Mouse (Mus musculus) right cerebral cortex, adult 2 months (tissue): Measurements from ENCODE around the gene 1700030K09Rik.

ENCODE experiments used
- DNase-seq, 2 experiments: peaks; one replicate each; pipeline ENCODE4 v3.0.0; 2021 to 2022; ENCODE audit warnings: low spot score in 2 of 2

1700030K09Rik gene

DNA sequence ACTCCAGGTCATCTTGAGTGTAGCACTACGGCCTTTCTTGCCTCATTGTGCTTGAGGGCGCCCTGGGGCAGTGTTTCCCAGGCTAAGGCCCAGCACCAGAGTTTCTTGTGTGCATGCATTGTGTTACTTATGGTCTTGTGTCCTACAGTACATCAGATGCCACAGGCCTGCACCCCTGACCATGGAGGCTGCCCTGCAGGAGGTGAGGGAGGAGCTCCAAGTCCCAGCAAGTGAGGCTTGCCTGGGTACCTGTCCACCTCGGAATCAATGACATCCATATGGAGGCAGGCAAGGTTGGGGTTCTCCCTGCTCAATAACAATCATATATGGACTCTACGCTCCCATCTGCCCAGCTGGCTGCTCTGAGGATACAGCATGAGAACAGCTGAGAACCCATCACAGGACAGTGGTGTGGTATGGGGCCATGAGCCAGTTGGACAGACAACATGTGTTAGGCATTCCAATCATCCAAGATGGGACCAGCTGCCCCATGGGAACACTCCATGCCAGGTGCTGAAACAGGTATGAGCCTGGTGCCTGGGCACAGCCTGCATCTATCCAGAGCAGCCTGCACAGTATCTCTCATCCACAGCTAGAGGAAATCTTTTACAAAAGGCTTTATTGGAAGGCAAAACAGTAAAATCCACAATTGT is 16.3 kb downstream of the 1700030K09Rik start:
- DNase-seq = no peak

DNA sequence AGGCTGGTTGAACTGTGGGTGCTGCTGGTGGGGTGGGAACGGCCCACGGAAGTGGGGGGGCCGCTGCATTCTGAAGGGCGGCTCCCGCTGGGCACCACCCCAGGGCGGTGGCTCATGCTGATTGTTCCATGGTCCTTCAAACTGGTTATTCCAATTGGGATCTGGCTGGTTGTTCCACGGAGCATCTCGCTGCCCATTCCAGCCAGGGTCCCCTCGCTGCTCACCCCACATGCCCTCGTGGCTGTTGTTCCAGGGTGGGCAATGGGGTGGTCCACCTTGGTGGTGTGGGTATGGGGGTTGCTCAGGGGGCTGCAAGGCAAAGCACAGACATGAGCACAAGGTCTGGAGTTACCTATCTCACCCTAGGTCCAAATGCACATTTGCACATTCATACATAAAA is 20.5 kb downstream of the 1700030K09Rik start:
- no peak for DNase-seq

DNA sequence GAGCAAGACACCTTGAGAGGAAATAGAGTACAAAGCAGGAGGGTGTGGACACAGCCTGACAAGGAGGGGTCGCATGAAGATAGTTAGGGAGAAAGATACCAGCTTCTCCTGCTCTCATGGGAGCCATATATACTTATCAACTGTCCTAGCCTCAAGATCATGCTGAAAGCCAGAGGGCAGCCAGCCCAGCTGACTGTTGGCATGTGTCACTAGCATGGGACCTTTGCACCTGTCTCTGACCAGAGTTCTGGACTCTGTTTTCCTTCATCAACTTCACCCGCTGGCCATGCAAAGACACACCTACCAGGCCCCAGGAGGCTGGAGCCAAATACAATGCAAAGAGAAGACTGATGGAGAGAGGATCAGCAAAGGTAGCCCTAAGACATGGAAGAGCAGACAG is 25.6 kb downstream of the 1700030K09Rik start:
- no peak for DNase-seq

DNA sequence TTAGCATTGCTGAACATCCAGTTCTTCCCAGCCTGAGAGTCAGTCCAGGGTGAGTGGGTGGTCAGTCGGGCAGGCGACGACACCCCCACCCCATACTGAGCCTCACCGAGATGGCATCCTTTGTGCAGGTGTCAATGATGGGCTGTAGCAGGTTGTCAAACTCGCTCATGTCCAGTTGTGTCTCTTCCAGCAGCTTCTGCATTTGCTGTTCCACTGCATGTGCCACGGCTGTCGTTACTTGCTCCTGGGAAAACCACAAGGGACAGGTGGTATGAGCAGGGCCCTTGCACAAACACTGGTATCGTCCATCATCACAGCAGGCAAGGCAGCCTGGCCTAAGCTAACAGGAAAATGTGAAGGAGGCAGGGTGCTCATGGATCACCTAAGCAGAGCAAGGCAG is 26.3 kb downstream of the 1700030K09Rik start:
- DNase-seq = no peak

DNA sequence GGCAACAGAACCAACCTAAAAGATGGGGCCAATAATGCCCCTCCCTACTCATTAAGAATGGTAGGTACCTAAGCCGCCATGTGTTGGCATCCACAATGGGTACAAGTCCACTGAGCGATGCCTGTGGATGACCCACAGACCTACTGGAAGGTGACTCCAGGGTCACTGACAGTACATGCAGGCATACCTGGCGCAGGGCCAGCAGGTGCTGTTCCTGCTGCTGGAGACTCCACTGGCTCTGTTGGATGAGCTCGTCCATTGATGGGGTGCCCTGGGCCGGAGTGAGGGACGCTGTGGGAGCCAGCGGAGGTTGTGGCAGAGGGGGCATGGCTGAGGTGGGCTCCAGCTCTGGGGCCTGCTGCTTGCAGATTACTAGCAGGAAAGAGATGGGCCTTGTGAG is 27.0 kb downstream of the 1700030K09Rik start:
- DNase-seq = no peak

DNA sequence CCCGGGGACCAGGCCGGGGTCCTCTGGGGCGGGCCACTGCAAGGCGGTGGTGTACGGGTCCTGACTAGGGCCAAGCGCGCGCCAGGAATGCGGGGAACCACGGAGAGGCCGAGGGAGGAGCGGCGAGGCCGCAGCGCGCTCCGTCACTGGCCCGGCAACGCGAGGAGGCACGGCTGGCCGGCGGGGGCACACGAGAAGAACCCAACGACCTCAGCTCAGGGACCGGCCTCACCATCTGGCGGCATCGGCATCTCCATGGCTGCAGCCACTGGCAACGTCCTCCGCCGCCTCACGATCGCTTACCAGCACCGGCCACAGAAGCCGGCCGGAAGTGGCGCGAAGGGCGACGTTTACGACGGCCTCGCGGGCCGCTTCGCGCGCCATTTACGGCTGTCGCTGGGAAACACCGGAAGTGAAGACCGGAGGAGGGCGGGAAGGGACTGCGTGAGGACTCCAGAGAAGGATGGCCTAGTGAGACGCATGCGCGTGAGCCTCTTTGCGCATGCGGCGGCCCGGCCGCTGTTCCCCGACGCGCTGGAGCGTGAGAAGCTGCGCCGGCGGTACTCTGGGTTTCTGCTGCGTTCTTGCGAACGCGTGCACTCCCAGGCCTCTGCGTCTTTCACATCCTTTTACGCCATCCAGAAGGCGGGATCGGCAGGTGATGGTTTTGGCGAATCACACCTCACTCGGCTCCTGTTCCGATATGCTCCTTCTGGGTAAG is 31.3 kb downstream of the 1700030K09Rik start, which contains the start of gene Cherp:
Gene Cherp (minus strand): TSS at position 401 of the 721 bp plus-strand sequence.
- DNase-seq = peak; percentile 98

DNA sequence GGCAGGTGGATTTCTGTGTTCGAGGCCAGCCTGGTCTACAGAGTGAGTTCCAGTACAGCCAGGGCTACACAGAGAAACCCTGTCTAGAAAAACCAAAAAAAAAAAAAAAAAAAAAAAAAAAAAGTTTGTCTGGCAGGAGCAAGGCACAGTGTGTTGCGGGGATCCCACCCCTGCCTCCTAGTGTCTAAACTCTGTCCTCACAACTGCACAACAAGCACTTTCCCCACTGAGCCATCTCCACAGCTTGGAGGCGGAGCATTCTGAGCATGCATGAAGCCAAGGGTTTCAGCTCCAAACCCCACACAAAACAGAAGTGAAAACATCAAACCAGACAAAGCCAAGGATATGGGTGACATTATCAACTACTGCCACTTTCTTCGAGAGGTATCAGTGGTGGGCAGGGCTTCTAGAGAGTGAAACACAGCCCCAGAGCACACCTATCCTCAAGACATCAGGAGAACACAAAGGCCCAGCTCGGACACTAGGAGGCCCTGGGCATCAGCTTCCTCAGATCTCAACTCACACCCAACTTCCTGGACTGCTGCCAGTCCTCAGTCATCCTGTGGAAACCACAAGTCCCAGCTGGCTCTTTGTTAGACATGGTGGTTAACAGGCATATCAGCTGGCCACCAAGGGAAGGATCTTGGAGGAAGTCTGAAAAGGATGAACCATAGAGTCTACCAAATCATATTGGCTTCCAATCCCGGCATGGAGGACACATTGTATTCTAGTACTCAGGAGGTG is 41.9 kb downstream of the 1700030K09Rik start:
- DNase-seq = peak in 1 of 2 experiments; percentile 24

DNA sequence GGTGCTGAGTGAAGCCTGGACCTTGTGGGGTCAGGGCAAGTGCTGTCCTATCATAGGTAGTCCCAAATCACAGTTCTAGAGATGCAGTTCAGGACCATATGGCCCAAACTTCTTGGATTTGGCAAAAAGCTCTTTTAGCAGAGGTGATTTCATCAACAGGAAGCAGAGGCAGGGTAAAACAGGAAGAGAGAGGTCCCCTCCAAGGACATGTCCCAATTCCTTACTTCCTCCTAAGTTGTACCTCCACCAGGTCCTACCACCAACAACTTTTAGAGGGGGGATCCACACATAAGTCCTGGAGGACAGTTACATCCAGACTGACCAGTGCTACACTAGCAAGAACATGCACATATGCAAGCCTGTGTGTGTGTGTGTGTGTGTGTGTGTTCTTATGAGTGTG is 43.3 kb downstream of the 1700030K09Rik start:
- DNase-seq = no peak

DNA sequence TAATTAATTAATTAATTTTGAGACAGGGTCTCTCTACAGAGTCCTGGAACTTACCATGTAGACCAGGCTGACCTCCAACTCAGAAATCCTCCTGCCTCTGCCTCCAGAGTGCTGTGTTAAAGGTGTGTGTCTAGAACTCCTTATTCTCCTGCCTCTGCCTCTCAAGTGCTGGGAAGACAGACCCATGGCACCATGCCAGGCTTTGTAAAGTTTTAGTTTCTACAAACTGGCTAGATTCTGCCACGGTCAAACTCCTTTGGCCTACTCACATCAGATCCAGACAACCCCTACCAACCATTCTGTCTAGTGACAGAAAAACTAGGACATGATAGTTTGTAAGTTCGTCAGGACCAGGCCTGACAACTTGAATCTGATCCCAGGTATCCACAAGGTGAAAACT is 47.3 kb downstream of the 1700030K09Rik start:
- no peak for DNase-seq

DNA sequence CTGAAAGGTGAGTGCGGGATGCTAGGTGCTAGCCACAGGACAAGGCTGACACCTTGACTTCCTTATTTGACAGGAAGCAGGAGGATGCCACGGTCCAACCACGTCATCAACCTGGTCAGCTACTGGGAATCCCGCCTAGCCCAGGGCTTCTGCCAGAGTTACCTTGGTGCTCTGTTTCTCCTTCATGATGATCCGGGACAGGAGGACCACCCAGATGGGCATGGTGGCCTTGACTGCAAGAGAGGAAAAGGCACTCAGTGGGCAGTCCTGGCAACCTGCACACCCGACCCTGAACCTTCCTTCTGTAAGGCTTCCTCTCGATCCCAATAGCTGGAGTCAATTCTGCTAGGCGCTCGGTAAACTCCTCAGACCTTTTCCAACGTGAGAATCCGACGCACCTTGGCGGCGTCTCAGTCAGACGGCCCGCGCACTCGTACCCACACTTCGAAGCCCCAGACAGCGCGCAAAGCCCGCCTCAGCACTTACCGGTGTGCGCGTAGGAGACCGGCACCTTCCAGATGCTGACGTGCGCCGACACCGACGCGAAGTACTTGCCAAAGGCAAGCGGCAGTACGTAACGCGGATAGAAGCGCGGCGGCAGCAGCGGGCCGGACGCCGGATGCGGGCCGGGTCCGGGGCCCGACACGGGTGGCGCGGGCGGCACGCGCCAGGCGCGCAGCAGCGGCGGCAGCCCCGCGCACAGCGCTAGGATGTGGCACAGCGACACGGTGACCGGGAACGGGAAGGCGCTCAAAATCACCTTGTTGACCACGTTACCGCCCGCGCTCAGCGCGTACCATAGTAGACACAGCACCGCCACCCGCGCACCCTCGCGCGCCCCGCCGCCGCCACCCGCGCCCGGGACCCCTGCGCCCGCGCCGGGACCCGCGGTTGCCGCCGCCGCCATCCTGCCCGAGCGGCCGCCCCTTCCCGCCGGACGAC is 48.3 kb downstream of the 1700030K09Rik start, which contains the start of gene Slc35e1:
Gene Slc35e1 (minus strand): TSS at position 935 of the 942 bp plus-strand sequence.
- DNase-seq = peak in 1 of 2 experiments; percentile 49

DNA sequence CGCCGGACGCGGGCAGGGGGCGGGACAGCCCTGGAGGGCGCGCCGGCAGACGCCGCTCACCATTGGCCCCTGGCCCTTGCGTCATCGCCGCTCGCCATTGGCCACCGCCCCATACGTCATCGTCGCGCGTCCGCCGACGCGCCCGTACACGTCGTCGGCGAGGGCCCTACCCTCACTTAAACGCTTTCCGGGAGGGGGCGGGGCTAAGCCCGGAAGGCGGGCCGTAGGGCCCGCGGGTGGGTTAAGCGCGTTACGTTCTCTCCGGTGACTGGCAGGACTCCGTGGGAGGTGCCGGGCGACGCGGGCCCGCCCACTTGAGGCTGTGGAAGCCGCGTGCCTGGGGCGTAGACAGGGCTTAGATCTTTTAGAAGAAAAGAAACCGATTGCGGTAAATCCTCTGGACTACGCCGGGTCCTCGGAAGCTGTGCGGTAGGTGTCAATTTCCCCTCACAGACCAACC is 49.0 kb downstream of the 1700030K09Rik start:
- DNase-seq = peak; percentile 99

DNA sequence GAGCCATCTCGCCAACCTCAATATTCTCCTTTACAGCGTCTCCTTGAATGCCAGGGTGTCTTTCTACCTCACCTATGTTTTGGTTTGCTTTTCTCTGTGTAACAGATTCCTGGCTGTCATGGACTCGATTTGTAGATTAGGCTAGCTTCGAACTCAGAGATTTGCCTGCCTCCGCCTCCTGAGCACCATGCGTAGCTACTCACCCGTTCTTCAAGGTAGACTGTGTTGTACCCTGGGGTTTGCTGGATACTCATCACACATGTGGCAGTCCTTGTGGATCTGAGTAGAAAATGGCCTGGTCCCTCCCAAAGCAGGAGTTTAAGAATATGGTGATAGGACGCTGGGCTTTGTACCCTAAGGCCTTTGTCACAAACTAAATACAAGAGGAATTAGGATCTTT is 49.7 kb downstream of the 1700030K09Rik start:
- DNase-seq = no peak

DNA sequence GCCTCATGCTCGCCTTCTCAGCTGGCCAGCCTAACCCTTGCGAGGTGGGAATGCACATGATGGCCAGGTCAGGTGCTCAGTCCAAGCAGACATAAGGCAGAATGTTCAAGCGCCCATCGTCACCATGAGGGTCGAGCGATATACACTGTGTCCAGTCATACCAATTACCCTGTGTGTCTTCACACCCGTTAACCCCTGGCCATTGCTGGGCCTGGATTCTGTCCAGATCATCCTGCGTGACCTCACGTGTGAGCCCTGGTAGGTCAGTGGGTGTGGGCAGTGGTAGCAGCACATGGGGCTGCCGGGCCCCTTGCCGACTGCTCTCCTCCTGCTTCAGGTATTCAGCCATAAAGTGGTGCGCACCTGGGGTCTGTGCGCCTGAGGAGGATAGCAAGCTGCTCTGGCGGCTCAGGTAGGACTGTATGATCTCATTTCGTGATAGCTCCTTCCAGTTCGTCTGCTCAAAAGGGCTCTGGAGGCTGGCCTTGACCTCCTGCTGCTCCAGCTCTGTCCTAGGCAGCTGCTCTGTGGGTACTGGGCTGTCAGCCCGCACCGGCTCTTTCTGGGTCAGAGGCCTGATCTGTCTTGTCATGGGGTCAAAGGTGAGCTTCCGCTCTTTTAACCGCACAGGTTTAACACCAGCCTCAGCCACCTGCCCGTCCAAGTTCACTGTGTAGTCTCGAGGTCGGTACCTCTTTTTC is 51.9 kb downstream of the 1700030K09Rik start:
- no peak for DNase-seq

DNA sequence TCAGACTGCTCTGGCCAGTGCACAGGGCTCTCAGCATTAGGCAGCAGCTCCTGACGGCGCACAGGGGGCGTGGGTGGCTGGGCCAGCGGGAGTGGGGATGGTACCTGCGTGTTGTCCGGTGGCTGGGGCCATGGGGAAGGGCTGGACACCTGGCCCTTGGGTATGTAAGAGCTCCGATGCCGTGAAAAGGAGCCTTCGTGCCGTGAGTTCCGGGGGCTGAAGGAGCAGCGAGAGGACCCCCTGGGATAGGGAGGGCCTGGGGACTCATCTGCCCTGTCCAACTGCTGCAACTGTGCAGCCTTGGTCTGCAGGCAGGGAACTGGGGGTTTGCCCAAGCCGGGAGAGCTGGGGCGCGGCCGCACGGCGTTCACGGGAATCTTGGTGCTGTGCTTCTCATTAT is 52.5 kb downstream of the 1700030K09Rik start:
- DNase-seq = no peak

DNA sequence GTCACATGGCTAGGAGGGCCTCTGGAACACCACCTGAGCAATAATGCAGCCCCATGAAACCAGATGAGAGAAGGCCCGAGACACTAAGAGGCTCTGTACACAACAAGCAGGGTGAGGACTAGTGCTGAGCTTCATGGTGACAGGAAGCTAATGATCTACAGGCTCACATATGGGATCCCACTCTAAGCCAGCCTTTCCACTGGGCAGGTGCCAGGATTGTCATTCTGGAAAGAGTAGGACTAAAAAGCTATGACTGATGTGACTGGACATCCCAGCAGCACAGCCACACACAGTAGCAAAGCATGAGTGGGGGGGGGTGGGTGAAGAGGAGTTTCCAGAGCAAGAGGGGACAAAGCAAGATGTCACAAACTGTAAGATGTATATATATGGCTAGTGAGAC is 54.2 kb downstream of the 1700030K09Rik start:
- DNase-seq = no peak

DNA sequence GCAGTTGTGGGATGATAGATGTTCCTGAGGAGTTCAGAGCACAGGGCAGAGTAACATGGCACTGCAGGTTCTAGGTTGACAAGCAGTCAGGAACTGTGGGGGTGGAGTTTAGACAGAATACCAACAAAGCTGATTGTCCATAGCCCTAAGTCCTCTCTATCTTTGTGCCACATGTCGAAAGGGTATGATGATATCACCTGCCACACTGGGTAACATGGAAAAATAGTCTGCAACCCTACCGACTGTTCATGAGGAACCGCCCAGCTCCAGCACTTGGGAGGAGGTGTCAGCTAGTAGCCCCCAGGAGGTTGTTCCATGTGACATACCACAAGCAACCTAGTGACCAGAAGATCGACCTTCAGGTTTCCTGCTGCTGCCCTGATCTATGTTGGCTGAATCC is 54.8 kb downstream of the 1700030K09Rik start:
- no peak for DNase-seq

DNA sequence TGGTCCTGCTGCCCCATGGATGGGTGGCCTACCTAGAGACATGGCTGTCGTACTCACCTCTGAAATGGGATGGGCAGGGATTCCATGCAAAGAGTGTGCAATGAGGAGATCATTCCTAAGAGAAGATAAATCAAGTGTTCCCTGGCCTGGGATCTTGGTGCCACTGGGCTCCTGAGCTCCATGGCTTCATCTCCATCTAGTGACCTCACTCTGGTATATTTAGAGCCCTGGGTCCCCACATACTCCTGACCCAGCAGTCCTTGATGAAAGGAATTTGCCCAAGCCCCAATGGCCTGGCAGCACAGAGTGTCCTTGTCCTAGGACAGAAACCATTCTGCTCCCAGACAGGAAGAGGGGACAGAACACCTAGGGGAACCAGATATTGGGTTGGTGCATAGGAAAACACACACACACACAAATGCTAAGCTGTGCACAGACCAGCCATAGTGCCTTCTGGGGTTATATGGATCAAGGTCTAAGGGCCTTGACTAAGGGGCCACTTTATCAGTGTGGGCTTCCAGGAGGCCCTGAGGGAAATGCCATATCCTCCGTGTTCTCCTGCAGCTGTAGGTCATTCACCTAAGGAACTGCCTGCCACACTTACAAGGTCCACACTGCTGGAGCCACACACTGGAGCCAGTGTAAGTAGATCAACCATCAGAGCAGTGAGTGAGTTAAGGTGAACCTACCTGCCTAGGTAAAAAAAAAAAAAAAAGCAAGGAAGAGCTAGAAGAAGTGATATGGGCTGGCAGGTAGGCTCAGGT is 56.0 kb downstream of the 1700030K09Rik start:
- DNase-seq = no peak

DNA sequence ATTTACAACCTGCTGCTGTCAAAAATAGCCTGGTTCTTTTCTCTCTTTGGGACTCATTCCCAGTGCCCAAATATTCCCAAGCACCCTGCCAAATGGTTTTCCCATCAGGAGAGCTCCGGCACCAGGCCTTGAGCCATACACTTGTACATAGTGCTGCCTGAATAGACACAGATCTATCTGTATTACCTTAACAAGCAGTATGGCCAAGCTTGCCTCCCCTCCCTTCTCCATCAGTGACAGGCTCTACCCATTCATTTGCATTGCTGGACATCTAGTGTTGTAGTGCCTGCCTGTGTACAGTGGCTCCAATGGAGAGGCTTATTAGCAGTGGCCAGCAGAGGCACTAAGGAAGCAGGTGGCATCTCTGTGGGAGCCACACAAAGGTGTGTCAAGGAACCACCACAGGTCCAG is 56.8 kb downstream of the 1700030K09Rik start:
- DNase-seq = no peak

DNA sequence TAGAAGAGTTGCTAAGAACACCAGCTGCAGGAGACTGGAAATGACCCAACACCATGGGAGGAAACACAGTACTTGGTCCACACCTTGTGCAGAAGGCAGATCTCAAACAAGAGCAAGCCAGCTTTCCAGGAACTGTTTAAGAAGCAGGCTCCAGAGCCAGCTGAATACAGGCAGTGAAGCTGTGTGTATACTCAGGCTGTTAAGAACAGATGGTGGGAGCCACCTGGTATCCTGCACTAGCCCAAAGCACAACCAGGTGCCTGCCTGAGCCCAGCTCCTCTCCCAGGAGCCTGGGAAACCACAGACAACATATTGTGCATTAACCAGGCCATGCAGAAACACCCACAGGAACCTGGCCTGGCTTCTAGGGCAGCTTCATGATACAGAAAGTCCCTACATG is 60.5 kb downstream of the 1700030K09Rik start:
- peak; percentile 44 to 55 for DNase-seq
